Mouse (Mus musculus) hindbrain, embryonic 10.5 days (tissue): Measurements from ENCODE around the gene Gm9195. TPM values are rescaled to one million over a fixed set of nuclear protein-coding genes. Genes with fewer than 3 reads are reported as not detected.

Experiments used
- DNase-seq: peaks from one replicate; pipeline ENCODE4 v3.0.0-alpha.2; 2017; ENCODE audit warnings: low spot score
- H3K27ac ChIP-seq: fragments of 300-500 bp; sonication (generic); 2 replicates; pipeline ENCODE4 v1.5.1; 2016; ENCODE audit warnings: mild to moderate bottlenecking, moderate library complexity
- H3K27me3 ChIP-seq: fragments of 300-500 bp; sonication (generic); 2 replicates; pipeline ENCODE4 v1.6.1; 2016; ENCODE audit warnings: mild to moderate bottlenecking; ENCODE audit not compliant: poor library complexity, insufficient read depth, severe bottlenecking
- H3K36me3 ChIP-seq: fragments of 300-500 bp; sonication (generic); 2 replicates; pipeline ENCODE4 v1.6.1; 2016; ENCODE audit warnings: mild to moderate bottlenecking, moderate library complexity
- H3K4me1 ChIP-seq: fragments of 300-500 bp; sonication (generic); replicated peaks from 2 replicates; pipeline ENCODE4 v1.6.1; 2016; ENCODE audit warnings: mild to moderate bottlenecking
- H3K4me3 ChIP-seq: fragments of 300-500 bp; sonication (generic); 2 replicates; pipeline ENCODE4 v1.5.1; 2016; ENCODE audit warnings: mild to moderate bottlenecking, moderate library complexity
- H3K9me3 ChIP-seq: fragments of 300-500 bp; sonication (generic); 2 replicates; pipeline ENCODE4 v1.6.1; 2016; ENCODE audit warnings: mild to moderate bottlenecking, moderate library complexity
- WGBS: fragments of 180-500 bp; shearing (Covaris S2); methylation state at CpG from one replicate; pipeline ENCODE4 v1.1.7; 2016; 5-methylcytosine and 5-hydroxymethylcytosine counted together
- polyA plus RNA-seq: library from polyadenylated mRNA; unstranded; fragments of >200 nt; fragmentation: Nextera tagmentation; extraction: Ambion mirVana; gene quantifications from 2 replicates; pipeline ENCODE4 v1.2.1, GENCODE M21; 2016

Gm9195 gene
- polyA plus RNA-seq, 1 experiment from 2014 or later, result not detected

- Histone ChIP-seq H3K36me3 (no peaks in the 10 kb centered on the region), H3K4me3 (no peak overlapping the region), H3K4me1 (no peaks in the 10 kb centered on the region), H3K27me3 (no peaks in the 10 kb centered on the region), H3K9me3 (no peaks in the 10 kb centered on the region), H3K27ac (no peak overlapping the region)
- 70% methylated on average over 1 of the region's 1 CpGs for whole genome bisulfite sequencing
- DNase-seq, result no peak
These were observed 2.1 kb upstream of the Gm9195 start for GRCm38 (mm10) chr14:72493775-72494174.

GRCm38 (mm10) chr14:72490367-72490766 lies 1.3 kb downstream of the Gm9195 start:
- 95% methylated on average over 3 of the region's 3 CpGs for WGBS
- Histone ChIP-seq H3K4me1 (no peaks in the 10 kb centered on the region), H3K4me3 (no peak overlapping the region), H3K27ac (no peak overlapping the region), H3K36me3 (no peaks in the 10 kb centered on the region), H3K9me3 (no peaks in the 10 kb centered on the region), H3K27me3 (no peaks in the 10 kb centered on the region)
- no peak for DNase-seq

GRCm38 (mm10) chr14:72474501-72474900 lies 17.1 kb downstream of the Gm9195 start:
- Histone ChIP-seq H3K36me3 (no peaks in the 10 kb centered on the region), H3K27me3 (no peaks in the 10 kb centered on the region), H3K4me3 (no peak overlapping the region), H3K27ac (no peak overlapping the region), H3K4me1 (no peaks in the 10 kb centered on the region), H3K9me3 (no peaks in the 10 kb centered on the region)
- no peak for DNase-seq
- 82% methylated on average over 1 of the region's 1 CpGs for WGBS

DNA sequence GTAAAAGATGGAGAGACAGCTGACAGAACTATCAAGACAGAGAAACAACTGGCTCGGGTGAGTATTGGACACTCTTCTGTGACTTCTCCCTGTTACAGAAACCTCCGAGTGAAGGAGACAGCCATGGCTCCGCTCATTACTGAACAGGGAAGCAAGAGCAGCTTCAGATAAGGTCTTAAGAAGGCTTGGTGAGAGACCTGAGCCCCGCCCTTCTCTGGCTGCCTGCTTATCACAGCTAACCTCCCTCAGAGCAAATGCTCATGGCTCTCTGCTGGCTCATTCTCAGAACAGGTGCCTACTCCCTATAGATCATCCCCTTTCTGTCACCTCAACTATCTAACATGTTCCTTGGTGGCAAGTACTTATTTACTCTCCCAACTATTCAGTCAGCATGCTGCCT lies 23.2 kb downstream of the Gm9195 start:
- Histone ChIP-seq H3K4me3 (no peak overlapping the region), H3K27ac (no peak overlapping the region), H3K9me3 (no peaks in the 10 kb centered on the region), H3K4me1 (no peaks in the 10 kb centered on the region), H3K36me3 (no peaks in the 10 kb centered on the region), H3K27me3 (no peaks in the 10 kb centered on the region)
- no peak for DNase-seq
- 77% methylated on average over 4 of the region's 4 CpGs for WGBS

DNA sequence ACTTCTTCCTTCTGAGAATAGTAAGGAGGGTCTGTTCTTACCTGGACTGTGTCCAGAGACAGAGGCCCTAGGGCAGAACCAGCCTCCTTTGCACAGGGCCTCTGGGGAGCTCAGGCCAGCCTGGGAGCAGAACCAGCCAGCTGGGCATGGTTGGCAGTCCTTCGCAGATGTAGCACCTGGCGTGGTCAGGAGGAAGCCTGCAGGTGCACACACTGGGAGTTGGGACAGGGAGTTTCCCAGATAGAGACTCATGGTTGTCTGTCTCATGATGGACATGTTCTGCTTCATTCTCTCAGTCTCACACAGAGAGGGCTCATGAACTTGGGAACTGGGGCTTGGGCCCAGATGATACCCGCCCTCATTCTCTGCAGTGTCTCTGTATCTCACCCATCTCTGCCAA lies 25.3 kb downstream of the Gm9195 start:
- Histone ChIP-seq H3K4me1 (no peaks in the 10 kb centered on the region), H3K4me3 (no peak overlapping the region), H3K9me3 (no peaks in the 10 kb centered on the region), H3K27me3 (no peaks in the 10 kb centered on the region), H3K27ac (no peak overlapping the region), H3K36me3 (no peaks in the 10 kb centered on the region)
- 92% methylated on average over 3 of the region's 3 CpGs for WGBS
- no peak for DNase-seq

DNA sequence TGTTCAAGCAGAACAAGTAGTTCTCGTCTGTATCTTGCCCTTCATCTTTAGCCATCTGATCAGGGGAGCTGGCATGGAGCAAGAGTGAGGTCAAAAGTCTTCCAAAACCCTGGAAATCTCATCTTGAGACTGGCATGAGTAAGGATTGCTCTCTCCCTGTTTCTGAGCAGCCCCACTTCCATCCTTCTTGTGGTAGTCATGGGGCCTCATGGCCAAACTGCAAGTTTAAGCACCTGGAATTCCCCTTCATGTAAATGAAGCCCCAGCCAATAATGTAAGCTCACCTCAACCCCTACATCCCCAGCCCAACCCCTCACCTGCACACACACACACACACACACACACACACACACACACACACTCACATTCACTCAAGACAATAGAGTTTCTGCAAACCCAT lies 30.0 kb downstream of the Gm9195 start:
- DNase-seq, result no peak
- H3K9me3 ChIP-seq, result no peaks in the 10 kb centered on the region
- no peaks in the 10 kb centered on the region for H3K36me3 ChIP-seq
- no peak overlapping the region for H3K27ac ChIP-seq
- 82% methylated on average over 1 of the region's 1 CpGs for whole genome bisulfite sequencing
- no peak overlapping the region for H3K4me3 ChIP-seq
- H3K4me1 ChIP-seq, result no peaks in the 10 kb centered on the region
- no peaks in the 10 kb centered on the region for H3K27me3 ChIP-seq

DNA sequence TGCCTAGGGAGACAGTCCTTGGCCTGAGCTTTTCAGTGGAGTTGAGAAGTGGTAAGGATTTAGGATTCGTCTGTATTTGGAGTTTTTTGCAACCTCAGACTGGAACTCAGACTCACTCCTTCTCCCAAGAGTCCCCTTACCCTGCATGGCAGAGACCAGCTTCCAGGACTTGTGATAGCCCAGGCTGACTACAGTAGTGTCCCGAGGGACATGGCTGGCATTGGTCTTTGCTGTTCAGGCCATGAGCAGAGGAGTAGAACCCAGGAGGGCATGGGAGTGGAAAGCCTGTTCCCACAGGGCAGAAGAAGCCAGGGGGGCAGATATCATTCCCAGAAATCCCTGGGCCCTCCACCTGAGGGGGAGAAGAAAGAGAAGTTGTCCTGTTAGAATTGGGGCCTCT lies 31.3 kb downstream of the Gm9195 start:
- H3K4me1 ChIP-seq, result no peaks in the 10 kb centered on the region
- no peaks in the 10 kb centered on the region for H3K9me3 ChIP-seq
- no peak overlapping the region for H3K27ac ChIP-seq
- no peaks in the 10 kb centered on the region for H3K36me3 ChIP-seq
- H3K4me3 ChIP-seq, result no peak overlapping the region
- WGBS, result 76% methylated on average over 2 of the region's 2 CpGs
- H3K27me3 ChIP-seq, result no peaks in the 10 kb centered on the region
- DNase-seq, result no peak

- Histone ChIP-seq H3K4me3 (no peak overlapping the region), H3K27me3 (no peaks in the 10 kb centered on the region), H3K4me1 (no peaks in the 10 kb centered on the region), H3K36me3 (no peaks in the 10 kb centered on the region), H3K27ac (no peak overlapping the region), H3K9me3 (no peaks in the 10 kb centered on the region)
- DNase-seq, result no peak
- 95% methylated on average over 1 of the region's 1 CpGs for WGBS
These were observed 32.7 kb downstream of the Gm9195 start for GRCm38 (mm10) chr14:72458930-72459329.

GRCm38 (mm10) chr14:72447141-72448091 lies 44.2 kb downstream of the Gm9195 start:
- Histone ChIP-seq H3K27ac (no peak overlapping the region), H3K4me1 (peaks cover 6% of the 10 kb centered on the region; the same call in 1 of the 2 replicates), H3K36me3 (no peaks in the 10 kb centered on the region), H3K9me3 (no peaks in the 10 kb centered on the region), H3K27me3 (no peaks in the 10 kb centered on the region), H3K4me3 (no peak overlapping the region)
- peak; percentile 26 for DNase-seq
- WGBS, result 59% methylated on average over 9 of the region's 9 CpGs

- no peaks in the 10 kb centered on the region for H3K36me3 ChIP-seq
- no peaks in the 10 kb centered on the region for H3K9me3 ChIP-seq
- WGBS, result 91% methylated on average over 11 of the region's 11 CpGs
- no peak for DNase-seq
- no peaks in the 10 kb centered on the region for H3K27me3 ChIP-seq
- H3K27ac ChIP-seq, result no peak overlapping the region
- H3K4me3 ChIP-seq, result no peak overlapping the region
- peaks cover 3% of the 10 kb centered on the region; the same call in 1 of the 2 replicates for H3K4me1 ChIP-seq
These were observed 48.7 kb downstream of the Gm9195 start for GRCm38 (mm10) chr14:72442936-72443335.

DNA sequence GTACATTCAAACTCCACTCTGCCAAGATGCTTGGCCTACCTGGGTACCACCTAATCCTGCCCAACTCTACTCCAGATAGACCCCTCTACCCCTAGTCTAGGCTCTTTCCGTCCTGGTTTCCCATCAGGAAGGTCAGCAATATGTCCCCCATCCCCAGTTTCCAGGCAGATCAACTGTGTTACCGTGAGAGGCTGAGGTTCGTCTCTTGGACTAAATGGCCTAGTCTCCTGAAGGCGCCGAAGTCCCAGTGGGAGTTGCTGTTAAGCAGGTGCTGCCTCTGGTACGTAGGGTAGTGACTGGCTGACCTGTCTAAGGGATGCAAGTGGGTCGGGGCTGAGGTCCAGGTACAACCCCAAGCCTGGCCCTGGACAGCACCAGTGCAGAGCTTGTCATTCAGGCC lies 50.7 kb downstream of the Gm9195 start:
- 91% methylated on average over 7 of the region's 7 CpGs for whole genome bisulfite sequencing
- H3K4me3 ChIP-seq, result no peak overlapping the region

DNA sequence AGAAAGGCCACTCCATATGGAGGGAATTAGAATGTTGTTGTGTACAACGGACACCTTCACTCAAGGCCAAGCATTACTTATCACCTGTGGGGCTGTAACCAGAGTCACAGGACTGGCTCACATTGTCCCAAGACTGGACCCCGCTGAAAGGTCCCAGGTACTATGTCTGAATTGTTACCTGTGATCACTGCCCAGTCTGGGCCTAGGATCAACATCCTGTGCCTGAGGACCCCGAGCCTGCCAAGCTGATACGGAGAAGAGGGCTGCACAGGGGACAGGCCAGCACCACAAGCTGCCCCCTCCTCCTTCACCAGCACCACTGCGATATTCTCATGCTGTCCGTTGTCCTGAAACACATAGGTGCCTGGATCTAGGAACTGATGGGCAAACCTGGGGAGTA lies 51.2 kb downstream of the Gm9195 start:
- Histone ChIP-seq H3K27me3 (no peaks in the 10 kb centered on the region), H3K4me1 (no peaks in the 10 kb centered on the region), H3K9me3 (no peaks in the 10 kb centered on the region), H3K36me3 (no peaks in the 10 kb centered on the region), H3K27ac (no peak overlapping the region), H3K4me3 (no peak overlapping the region)
- WGBS, result 83% methylated on average over 6 of the region's 6 CpGs
- no peak for DNase-seq

More for the DNA sequence above, 50.7 kb downstream of the Gm9195 start:
- Histone ChIP-seq H3K9me3 (no peaks in the 10 kb centered on the region), H3K36me3 (no peaks in the 10 kb centered on the region), H3K27me3 (no peaks in the 10 kb centered on the region), H3K4me1 (no peaks in the 10 kb centered on the region), H3K27ac (no peak overlapping the region)
- no peak for DNase-seq

- Histone ChIP-seq H3K4me1 (no peaks in the 10 kb centered on the region), H3K27ac (no peak overlapping the region), H3K9me3 (no peaks in the 10 kb centered on the region), H3K36me3 (no peaks in the 10 kb centered on the region), H3K4me3 (no peak overlapping the region), H3K27me3 (no peaks in the 10 kb centered on the region)
- DNase-seq, result no peak
- 81% methylated on average over 1 of the region's 1 CpGs for WGBS
These were observed 52.7 kb downstream of the Gm9195 start for GRCm38 (mm10) chr14:72438976-72439375.
